Mouse (Mus musculus): ENCODE data around the gene Pmm2.

GRCm38 (mm10) chr16:8711998-8712397 is 74.5 kb downstream of the Pmm2 start:
- TF ChIP-seq EP300 (IDR thresholded peaks at IDR 0.05; ENCODE audit: low read depth) = no peak
- no peak for TF ChIP-seq CTCF (IDR thresholded peaks at IDR 0.05; ENCODE audit: low read depth)
